Mouse (Mus musculus) layer of hippocampus, postnatal 14 days (tissue): ENCODE results near the gene Klhl26. TPM values are rescaled to one million over a fixed set of nuclear protein-coding genes. Genes with fewer than 3 reads are reported as not detected.

Experiments
- DNase-seq, 2 experiments: peaks; one replicate each; pipeline ENCODE4 v3.0.0; 2021 to 2022; ENCODE audit warnings: low spot score in 2 of 2, mixed read lengths in 1 of 2
- total RNA-seq, 2 experiments: library from RNA; stranded (reverse); gene quantifications; 2 replicates each; pipeline ENCODE4 v1.2.3; 2021

Klhl26 gene
- total RNA-seq, 2 experiments from 2014 or later: 44.7 to 45.5 TPM

GRCm38 (mm10) chr8:70452196-70452966 lies 24.4 kb downstream of the Klhl26 start:
- DNase-seq: no peak

- DNase-seq: peak; percentile 54 to 79
These were observed 28.9 kb downstream of the Klhl26 start for GRCm38 (mm10) chr8:70447639-70448420.

- no peak for DNase-seq
These were observed 30.8 kb downstream of the Klhl26 start for GRCm38 (mm10) chr8:70445988-70446387.

- no peak for DNase-seq
These were observed 33.4 kb downstream of the Klhl26 start for GRCm38 (mm10) chr8:70443326-70443725.

- DNase-seq: no peak
These were observed 35.2 kb downstream of the Klhl26 start for GRCm38 (mm10) chr8:70441565-70441964.

- no peak for DNase-seq
These were observed 36.5 kb downstream of the Klhl26 start for GRCm38 (mm10) chr8:70440246-70440645.

GRCm38 (mm10) chr8:70439848-70440179 lies 37.0 kb downstream of the Klhl26 start:
- DNase-seq: no peak

- DNase-seq: peak; percentile 96 to 97
These were observed 37.5 kb downstream of the Klhl26 start, which contains the start of gene Crtc1 for GRCm38 (mm10) chr8:70439055-70439847. Crtc1 (minus strand) TSS chr8:70439579.

GRCm38 (mm10) chr8:70438423-70438822 lies 38.3 kb downstream of the Klhl26 start:
- DNase-seq: no peak

GRCm38 (mm10) chr8:70435156-70435555 lies 41.6 kb downstream of the Klhl26 start:
- no peak for DNase-seq

- DNase-seq: no peak
These were observed 43.7 kb downstream of the Klhl26 start for GRCm38 (mm10) chr8:70432991-70433536.

- no peak for DNase-seq
These were observed 45.6 kb downstream of the Klhl26 start for GRCm38 (mm10) chr8:70431213-70431612.

GRCm38 (mm10) chr8:70426300-70426907 lies 50.4 kb downstream of the Klhl26 start:
- DNase-seq: no peak

- no peak for DNase-seq
These were observed 54.0 kb downstream of the Klhl26 start for GRCm38 (mm10) chr8:70422722-70423121.

GRCm38 (mm10) chr8:70421349-70422104 lies 55.2 kb downstream of the Klhl26 start:
- DNase-seq: no peak

GRCm38 (mm10) chr8:70419879-70420643 lies 56.7 kb downstream of the Klhl26 start:
- no peak for DNase-seq

GRCm38 (mm10) chr8:70418954-70419353 lies 57.8 kb downstream of the Klhl26 start:
- peak; percentile 50 to 74 for DNase-seq

GRCm38 (mm10) chr8:70417914-70418313 lies 58.9 kb downstream of the Klhl26 start:
- DNase-seq: peak; percentile 46 to 58

- peak in 1 of 2 experiments; percentile 42 for DNase-seq
These were observed 59.8 kb downstream of the Klhl26 start for GRCm38 (mm10) chr8:70416941-70417340.
